Mouse (Mus musculus) lung, adult 2 months (tissue): ENCODE data around the gene Gm20388.

Experiments used
- CTCF ChIP-seq: fragments of 200-500 bp; IDR thresholded peaks from 2 replicates; pipeline ENCODE4 v1.5.1; 2011; ENCODE audit warnings: mild to moderate bottlenecking, low read length, control low read depth; ENCODE audit not compliant: insufficient read depth
- POLR2A ChIP-seq: fragments of 200-500 bp; IDR thresholded peaks from 2 replicates; pipeline ENCODE4 v1.6.1; 2011; ENCODE audit warnings: low read depth, mild to moderate bottlenecking, control low read depth, low read length, borderline replicate concordance; ENCODE audit errors: extremely low read depth

DNA sequence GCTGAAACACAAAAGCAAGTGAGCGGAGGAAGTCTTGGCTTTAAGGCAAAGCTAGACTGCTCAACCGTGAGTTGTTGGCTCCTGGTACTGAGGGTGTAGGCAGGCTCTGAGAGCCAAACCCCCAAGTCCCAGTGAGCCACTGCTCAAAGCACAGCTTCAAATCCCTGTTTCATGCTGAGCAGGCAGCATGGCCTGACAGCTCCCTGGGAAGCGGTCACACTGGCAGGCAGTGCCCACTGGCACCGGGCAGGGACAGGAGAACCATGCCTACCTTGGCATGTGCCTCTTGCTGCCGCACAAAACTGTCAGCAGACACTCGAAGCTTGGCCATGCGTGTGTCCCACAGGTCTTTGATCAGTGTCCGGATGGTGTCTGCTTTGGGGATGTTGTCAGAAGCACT, 671.2 kb downstream of the Gm20388 start:
- no peak for TF ChIP-seq POLR2A
- TF ChIP-seq CTCF: no peak
